Mouse (Mus musculus) T-helper 1 cell (primary cell): ENCODE measurements around the gene Pde4b.
"Not testable (repeated sequence)": the region's sequence is repeated elsewhere in the genome, so short reads cannot be mapped to it uniquely, and the experiment has no call there.

Source experiments
- in situ Hi-C: fragments of 300-600 bp; cut with MboI, MseI; formaldehyde crosslinking; loops from one replicate; pipeline ENCODE4 v1.15.1; 2025; ENCODE audit warnings: high pct_unique_total_duplicates

Gene Pde4b

DNA sequence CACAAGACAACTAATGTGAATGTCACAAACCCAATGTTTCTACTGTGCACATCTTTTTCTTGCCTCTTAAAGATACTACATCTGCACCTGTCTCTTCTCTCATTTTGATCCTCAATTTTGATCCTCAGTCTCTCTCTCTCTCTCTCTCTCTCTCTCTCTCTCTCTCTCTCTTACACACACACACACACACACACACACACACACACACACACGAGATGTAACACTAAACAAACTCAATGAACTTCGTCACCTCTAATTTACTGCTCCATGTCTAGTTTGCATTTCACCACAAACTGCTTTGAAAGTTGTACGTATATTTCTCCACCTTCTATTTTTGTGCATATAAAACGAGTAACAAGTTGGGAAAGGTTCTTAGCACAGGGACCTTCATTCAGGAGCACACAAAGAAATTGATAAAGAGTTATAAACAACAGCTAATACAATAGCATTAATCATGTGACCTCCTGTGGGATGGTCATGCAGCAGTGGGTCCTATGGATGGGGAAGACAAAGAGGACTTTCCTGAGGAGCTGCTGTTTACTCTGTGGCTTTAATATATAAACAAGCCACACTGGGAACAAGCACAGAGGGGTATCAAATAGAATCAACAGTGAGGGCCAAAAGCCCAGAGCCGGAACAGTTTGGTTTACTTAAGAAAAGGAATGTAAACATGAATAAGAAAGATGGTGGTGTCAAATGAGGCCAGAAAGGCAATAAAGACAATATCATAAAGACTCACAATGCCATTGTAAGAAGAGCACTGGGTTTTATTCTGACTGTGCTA, 372.1 kb downstream of the Pde4b start:
- in situ Hi-C loops, result no loop called here

DNA sequence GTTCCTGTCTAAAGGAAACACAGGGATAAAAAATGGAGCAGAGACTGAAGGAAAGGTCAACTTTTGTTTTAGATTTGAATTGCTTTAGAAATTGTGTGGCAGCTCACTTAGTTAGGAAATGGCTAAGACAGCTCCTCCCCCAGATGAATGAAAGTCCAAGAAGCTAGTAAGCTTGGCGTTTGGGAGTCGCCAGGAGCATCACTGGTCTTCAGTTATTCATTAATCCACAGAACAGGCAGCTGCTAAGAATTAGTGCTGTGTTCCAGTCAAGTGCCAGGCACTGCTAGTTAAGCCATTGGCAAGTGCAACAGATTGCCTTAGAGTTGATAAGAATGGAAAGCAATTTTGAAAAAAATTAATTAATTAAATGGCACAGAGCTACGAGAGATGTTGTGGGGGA, 390.8 kb downstream of the Pde4b start:
- in situ Hi-C loops, result loop anchor here (5.0 to 10.0 kb wide), 3 partner anchors 251 to 1197 kb away; no protein-coding TSS in a partner anchor

DNA sequence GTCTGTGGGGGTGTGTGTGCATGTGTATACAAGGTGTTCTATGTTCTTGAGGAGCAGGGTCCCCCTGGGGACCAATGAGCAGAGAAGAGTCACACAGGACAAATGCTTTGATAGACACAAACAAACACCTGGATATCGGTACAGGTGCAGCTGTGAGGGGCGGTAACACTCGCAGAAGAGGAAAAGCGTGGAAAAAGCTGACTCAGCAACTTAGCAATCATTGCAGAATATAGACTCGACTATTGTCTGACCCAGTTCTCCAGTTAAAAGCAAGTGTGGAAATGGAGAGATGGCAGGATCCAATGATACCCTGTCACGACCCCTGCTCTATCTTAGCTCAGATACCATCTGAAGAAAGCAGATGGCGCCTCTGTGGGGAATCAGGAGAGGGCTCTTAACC, 391.5 kb downstream of the Pde4b start:
- in situ Hi-C loops, result loop anchor here (5.0 to 10.0 kb wide), 3 partner anchors 252 to 1196 kb away; no protein-coding TSS in a partner anchor

DNA sequence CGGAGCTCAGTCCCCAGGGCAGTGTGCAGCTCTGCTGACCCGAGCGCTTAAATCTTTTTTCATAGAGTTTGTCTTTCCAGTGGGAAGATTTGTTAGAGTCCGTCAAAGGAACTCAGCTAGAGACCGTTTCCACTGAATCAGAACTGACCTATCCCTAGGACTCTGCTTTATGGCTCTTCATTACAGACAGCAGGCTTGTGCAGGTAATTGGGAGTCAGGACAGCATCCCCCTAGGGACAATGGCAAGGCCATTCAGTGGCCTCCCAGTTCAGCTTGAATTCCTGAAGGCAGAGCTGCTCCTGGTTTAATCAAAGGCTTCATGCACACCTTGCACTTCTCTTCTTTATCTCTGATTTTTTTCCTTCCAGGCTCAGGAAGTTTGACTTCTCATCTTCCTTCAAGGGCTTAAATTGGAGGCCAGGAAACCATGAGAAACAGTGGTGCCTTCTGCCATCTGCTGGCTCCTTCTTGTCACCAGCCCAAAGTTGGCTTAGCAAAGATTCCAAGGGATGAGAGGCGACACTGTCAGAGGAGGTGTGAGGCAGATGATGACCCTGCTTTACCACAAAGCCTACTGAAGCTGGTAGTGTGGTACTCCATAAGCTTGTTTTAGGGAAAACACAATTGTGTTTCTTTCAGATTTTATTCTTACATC, 393.6 kb downstream of the Pde4b start:
- in situ Hi-C loops, result no loop called here

DNA sequence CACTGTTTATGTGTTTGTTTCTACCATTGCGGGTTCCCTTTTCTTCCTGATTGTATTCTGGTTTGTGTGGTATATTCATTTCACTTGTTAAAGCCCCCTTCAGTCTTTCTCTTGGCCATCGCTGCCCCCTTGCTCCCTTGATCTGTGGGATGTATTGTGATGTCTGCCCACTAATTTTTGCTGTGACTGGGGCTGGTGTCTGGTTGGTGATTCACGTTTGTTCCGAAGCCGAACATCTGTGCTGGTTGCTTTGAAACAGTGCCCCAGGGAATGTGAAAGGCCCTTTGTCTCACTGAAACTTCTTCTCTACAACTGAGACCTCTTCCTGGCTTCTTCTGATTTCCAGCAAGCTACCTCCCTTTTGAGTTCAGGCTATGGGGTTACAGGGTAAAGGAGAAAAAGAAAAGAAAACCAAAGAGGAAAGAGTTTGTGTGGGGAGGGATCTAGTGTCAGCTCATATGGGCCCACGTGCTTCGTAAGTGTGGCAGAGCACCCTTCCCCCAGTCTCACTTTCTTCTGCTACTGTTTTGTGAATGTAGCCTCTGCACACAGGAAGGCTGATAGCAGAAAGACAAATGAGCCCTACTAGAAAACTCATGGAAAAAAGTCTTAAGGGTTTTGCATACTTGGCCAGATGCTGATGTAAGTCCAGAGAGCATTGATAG, 396.1 kb downstream of the Pde4b start:
- in situ Hi-C loops, result no loop called here

DNA sequence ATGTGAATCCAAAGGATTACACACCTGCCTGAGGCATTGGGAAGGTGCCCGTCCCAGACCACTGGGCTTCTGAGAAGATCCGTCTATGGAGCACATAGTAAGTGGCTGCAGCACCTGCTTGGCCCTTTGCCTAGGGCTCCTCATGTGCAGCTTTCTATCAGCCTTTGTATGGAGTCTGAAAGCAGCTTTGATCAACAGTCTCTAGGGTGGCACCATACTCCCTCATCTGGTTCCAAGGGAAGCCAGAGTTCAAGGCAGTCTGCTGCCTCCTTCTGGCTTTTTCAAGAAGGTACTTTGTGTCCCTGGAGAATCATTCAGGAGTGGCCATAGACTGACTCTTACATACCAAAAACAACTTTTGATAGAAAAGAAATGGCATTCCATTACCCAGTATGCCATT, 397.4 kb downstream of the Pde4b start:
- in situ Hi-C loops, result no loop called here

DNA sequence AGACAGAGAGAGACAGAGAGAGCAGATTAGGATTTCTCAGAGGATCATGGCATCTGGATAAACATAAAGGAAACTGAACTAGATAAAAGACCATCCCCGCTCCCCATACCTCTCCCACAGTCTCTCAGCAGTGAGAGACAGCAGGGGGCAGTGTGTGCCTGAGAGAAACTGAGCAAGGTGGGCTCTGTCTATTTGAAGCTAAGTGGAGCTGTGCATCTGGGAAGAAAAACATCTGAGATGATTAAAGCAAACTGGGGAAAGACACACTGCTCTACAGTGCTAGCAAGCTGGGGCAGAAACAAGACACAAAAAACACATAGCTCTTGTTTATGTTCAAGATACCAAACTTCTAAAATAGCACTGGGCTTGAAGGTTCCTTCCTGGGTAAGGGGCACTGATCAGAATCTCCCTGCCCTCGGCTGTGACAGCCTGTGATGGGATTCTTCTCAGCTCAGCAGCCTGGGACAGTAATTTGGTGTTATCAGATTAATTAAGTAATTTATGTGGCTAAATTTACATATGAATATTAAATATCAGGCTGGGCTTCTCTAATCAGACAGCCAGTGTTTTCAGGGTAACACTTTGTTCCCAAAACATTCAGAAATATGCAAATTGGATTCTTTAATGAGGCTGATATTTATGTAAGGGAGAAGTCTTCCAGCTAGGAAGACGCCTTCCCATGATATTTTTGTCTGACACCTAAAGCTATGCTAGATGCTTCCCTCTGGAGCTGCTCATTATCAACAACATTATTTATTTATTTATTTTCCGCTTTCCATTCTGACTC, 399.0 kb downstream of the Pde4b start:
- in situ Hi-C loops, result no loop called here

DNA sequence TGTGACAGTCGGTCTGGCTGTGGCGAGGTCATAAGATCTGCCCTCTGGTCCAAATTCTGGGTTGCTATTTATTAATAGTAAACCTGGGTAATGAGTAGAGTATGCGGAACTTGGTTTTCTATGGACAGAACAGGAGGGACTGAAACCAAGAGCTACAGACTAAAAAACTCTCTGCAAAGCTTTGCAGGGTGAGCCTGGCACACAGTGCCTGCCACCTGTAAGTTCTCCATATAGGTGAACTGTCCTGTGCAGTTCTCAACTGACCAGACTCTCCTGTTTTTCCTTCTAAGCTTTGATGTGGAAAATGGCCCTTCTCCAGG, 399.5 kb downstream of the Pde4b start:
- in situ Hi-C loops, result no loop called here

DNA sequence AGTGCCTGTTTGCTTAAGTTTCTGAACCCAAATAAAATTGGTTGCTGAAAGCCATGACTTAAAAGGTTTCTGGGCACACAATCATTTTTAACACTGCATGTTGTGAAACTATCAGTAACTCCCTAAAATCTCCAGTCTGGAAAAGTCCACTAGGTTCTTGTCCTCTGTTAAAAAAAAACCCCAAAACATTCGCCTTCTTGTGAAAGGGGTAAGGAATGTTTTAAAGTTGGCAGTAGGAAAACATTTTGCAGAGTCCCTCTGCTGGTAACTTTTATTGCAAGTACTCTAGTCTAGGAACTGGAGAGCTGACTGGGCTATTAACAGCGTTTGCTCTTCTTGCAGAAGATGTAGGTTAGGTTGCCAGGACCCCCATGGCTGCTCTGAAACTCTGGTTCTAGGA, 400.7 kb downstream of the Pde4b start:
- in situ Hi-C loops, result no loop called here

DNA sequence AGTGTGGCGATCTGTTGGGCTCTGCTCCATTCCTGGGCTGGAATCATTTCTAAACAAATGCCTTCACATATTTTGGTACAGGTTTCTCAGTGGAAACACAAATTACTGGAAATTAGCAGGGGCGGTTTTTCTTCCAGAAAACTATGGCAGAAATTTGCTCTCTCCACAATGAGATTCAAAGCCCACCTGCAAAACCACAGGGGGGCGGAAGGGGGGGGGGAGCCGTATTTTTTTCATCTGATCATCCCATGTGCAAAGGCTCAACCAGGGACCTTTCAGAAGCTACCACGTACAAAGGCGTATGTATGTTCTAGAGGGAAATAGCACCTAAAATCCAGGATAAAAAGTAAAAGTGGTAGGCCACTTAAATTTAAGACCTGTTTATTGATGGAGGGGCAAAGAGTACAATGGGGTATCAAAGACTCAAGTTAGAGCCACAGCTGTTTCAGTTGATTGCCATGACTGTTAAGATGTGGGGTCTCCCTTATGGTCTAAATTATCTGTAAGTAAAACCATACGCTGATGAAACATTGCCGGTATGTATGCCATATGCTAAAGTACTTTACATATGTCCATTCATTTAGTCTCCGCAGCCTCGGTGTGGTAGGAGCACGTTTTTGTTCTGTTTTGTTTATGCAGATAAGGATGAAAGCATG, 404.3 kb downstream of the Pde4b start:
- in situ Hi-C loops, result no loop called here

DNA sequence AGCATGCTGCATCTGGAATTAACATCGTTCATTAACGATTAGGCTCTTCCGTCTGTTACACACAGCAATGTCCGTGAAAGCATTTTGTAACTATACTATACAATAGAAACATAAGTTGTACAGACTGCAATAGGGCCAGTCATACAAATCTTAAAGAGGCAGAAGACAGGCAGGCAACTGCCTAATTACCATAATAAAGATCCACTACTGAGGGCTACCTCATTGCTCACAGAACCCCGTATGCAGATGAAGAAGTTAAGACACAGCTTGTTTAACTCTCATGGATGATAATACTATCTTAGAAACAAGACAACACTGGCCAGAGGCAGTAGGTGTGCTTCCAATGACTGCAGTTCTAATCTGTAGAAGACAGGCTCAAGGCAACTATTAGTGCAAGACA, 405.6 kb downstream of the Pde4b start:
- in situ Hi-C loops, result no loop called here

DNA sequence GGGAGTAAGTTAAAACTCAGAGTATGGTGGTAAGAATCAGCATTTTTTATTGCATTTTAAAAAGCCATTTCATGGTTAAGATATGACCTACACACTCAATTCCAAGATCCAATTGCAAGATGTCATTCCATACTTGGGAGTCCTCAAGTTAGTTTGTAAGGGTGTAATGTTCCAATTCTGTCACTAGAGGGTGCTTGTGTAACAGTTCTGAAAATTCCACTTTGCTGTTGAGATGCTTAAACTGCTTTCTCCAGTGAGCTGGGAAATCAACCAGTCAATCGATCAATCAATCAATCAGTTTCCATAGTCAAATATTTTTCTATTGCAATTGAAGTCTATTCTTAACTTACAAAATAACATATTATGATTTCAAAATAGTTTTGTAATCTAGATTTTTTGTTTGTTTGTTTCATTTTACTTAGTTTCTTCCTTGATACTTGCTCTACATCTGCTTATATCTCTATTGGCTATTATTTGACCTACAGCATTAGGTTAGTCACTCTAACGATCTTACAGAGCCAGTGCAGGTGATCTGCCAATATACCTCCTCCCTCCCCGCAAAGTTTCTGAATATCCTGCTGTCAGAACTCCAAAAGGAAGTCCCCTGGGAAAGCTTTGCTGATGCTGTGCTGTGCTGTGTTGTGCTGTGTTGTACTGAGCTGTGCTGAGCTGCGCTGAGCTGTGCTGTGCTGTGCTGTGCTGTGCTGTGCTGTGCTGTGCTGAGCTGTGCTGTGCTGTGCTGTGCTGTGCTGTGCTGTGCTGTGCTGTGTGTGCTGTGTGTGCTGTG, 406.2 kb downstream of the Pde4b start:
- in situ Hi-C loops, result no loop called here

DNA sequence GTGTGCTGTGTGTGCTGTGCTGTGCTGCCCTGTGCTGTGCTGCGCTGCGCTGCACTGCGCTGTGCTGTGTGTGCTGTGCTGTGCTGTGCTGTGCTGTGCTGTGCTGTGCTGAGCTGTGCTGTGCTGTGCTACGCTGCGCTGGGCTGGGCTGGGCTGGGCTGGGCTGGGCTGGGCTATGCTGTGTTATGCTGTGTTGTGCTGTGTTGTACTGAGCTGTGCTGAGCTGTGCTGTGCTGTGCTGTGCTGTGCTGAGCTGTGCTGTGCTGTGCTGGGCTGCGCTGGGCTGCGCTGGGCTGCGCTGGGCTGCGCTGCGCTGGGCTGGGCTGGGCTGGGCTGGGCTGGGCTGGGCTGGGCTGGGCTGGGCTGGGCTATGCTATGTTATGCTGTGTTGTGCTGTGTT, 406.9 kb downstream of the Pde4b start:
- in situ Hi-C loops, result not testable (repeated sequence)

DNA sequence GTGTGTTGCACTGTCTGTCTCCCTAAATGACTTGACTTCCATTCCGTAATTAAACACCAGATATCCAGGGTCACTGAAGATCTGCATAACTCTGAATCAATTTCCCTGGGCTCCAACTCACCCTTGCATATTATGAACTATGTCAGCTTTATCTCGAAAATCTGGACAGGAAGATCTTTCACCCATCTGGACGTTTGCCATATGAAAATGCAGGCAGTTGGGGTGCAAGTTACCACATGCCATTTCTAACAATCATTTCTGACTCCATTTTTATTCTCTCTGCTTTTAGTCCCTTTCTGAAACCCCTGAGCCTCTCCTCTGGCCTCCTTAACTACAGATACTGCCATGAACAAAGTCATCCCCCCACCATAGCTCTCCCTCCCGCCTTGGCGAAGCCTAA, 407.7 kb downstream of the Pde4b start:
- in situ Hi-C loops, result loop anchor here (5.0 kb wide), 2 partner anchors 157 to 217 kb away; no protein-coding TSS in a partner anchor

DNA sequence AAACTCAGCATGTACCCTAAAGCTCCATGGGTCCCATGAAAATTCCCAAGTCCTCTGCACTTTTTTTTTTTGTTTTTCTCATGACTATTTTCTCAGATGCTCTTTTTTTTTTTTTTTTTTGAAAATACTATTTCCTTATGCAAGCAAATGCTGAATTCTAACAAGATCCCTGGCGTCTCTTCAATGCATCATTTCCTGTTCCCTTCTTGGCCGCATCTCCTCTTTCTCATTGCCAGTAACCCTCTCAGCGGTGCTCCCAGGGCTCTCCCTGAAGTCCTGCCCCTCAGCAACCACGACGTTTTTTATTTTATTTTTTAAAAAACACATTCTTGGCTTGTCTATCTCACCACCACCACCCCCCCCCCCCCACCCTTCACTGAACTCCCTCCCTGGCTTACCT, 408.1 kb downstream of the Pde4b start:
- in situ Hi-C loops, result loop anchor here (5.0 kb wide), 2 partner anchors 157 to 217 kb away; no protein-coding TSS in a partner anchor

DNA sequence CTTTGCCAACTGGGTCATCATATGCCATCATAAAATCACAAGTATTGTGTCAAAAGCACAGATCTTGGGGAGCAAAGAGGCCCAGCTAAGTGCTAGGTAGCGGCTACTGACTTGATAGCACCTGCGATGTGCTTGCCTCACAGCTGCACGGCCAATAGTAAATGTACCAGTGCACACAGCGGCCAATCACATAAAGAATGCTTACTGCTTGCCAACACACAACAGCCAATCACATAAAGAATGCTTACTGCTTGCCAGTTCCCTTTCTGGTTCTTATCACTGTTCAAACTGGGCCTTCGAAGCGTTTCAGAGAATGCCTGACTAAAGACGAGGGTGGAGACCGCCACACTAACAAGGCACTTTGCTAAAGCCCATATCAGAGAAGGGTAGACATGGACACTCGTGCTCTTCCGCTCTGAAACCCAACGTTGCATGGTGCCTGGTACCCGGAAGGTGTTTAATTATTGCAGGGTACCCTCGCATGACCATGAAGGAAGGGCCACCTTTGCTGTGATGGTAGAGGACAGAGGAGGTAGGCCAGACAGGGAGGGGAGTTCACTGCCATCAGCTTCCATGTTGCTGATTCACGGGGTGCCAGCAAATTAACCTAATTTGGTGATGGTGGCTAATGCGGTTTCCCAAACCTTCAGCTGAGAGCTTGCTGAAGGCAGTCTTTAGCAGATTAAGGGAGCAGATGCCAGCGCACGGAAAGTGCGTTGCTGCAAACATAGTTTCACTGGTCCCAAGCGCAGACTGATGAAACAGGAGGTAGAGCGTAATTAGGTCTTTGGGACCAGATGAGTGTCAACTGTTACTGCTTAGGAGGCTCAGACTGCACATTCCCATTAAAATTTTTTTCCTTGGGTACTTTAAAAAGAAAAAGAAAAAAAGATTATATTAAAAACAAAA, 409.2 kb downstream of the Pde4b start:
- in situ Hi-C loops, result loop anchor here (5.0 kb wide), 2 partner anchors 156 to 216 kb away; no protein-coding TSS in a partner anchor

DNA sequence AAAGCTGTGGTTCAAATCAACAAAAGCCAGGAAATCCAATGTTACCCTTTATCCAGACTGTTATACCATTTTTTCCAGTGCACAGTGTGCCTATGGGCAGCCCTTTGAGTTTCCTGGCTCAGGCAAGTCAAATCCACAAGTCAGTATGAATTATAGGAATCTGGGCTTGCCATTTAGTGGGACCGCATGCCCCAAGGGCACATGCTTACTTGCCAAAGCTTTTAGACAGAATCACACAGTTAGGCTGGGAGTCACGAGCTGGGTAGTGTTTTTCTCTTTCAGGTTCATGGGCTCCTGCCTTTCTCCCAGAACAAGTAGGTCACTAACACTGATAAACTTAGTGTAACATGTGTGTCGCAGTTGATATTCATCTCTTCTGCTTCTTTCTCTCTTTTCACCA, 409.9 kb downstream of the Pde4b start:
- in situ Hi-C loops, result loop anchor here (5.0 kb wide), 2 partner anchors 155 to 215 kb away; no protein-coding TSS in a partner anchor

DNA sequence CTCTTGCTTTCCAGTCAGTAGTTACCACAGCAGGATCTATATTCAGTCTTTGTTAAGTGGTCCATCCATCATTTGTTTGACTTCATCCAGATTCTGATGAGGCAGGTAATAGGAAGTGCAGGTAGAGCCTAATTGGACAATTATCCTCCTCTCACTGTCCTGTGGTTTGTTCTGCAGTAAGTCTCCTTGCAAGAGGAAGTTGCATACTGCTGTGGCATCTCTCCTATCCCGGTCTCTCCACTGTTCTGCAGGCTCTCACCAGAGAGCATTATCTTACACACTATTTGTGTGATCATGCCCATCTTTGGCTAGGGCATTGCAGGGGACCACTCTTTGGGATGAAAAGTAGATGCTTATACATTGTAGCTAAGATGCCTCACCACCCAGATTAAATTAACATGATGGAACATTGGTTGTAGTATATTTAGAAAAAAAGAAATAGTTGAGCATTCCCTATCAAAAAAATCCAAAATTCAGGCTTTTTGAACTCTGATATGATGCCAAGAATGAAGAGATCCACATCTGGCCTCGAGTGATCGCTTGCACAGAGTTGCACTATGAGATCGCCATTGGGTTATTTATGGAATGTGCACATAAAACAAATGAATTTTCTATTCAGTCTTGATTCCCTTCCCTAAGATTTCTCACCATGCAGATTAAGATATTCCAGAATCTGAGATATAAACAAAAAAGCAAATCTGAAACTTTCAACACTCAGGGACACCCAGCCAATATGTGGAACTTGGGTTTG, 411.0 kb downstream of the Pde4b start:
- in situ Hi-C loops, result loop anchor here (5.0 kb wide), 2 partner anchors 154 to 214 kb away; no protein-coding TSS in a partner anchor
